In the genomic region with DNA sequence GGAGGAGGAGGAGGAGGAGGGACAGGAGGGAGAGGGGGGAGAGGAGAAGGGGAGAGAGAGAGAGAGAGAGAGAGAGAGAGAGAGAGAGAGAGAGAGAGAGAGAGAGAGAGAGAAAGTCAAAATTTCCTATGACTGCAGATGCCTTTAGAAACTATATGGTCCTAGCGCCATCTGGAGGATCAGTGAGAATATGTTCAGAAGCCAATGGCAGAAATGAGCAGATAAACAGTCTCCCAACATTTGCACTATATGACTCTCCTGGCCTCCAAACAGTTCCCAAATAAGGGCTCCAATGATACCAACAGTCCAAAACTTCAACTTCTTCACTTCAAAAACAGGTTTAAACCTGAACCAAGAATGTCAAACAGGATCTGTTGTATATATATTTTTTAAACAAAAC, we compare ENCODE assay signal across 7 mouse cellular contexts.
DNase-seq lines count a peak whose midpoint lies in the region; ATAC-seq lines count a peak whose summit lies in the region.

No protein-coding gene starts in this region.

- DNase-seq in left cerebral cortex, adult 11 months (ENCODE audit: low spot score): peak; percentile 21
- no peak for DNase-seq in left cerebral cortex, adult 8-10 months (ENCODE audit: low spot score in 2 of 2)
- DNase-seq in adrenal gland, postnatal 14 days: peak; percentile 45
- DNase-seq in cerebellum, postnatal 10 days: peak; percentile 83 to 89
- DNase-seq in layer of hippocampus, adult 11-12 months (ENCODE audit: low spot score): peak; percentile 64
- DNase-seq in retina, embryonic 14.5 days (ENCODE audit: low spot score): peak; percentile 84

- ATAC-seq in inflammation-experienced regulatory T-cells, adult 6 months: no peak

Comparison
In these comparisons a context has a peak if more than half of its experiments do, and no peak if none do; other contexts are left out.
1. DNase-seq: peak in left cerebral cortex, adult 11 months (single experiment), adrenal gland, postnatal 14 days (single experiment), cerebellum, postnatal 10 days (2 of 2), layer of hippocampus, adult 11-12 months (single experiment) and retina, embryonic 14.5 days (single experiment); none in left cerebral cortex, adult 8-10 months (0 of 2).